Mouse (Mus musculus): ENCODE data around the gene Nup43. TPM values are rescaled to one million over a fixed set of nuclear protein-coding genes. Genes with fewer than 3 reads are reported as not detected.
A peak's percentile ranks its signal among the peaks of the same experiment; 100 is the strongest.

Nup43 gene
- total and polyA plus RNA-seq, 3 experiments: 47.9 to 117 (median 73.5) TPM

GRCm38 (mm10) chr10:7673673-7674072 lies 6.4 kb downstream of the Nup43 start:
- in situ Hi-C loops (cut with MboI; ENCODE audit: low pct_ligation_motif_present, low pct_unique_long_range_greater_than_20kb, low sequenced_read_pairs): no loop called here
- H3K27me3 ChIP-seq (replicated peaks): no peaks in the 10 kb centered on the region
- H3K9me3 ChIP-seq (replicated peaks; ENCODE audit: low read length): peaks cover 3% of the 10 kb centered on the region
- H3K4me3 ChIP-seq (replicated peaks in 1 of 3; ENCODE audit: low read depth in 2 of 3, low read length in 2 of 3, poor library complexity in 1 of 3): no peak overlapping the region
- H3K4me1 ChIP-seq (ENCODE audit: control insufficient read depth in 1 of 2, insufficient read depth in 2 of 2): peaks cover 0 to 6% of the 10 kb centered on the region in 2 experiments; a peak in 2 of 4 replicates
- TF ChIP-seq ELF1 (IDR thresholded peaks at IDR 0.05; ENCODE audit: low read depth, low read length) (no peak), MYC (IDR thresholded peaks at IDR 0.05; ENCODE audit: low read depth, low read length) (0 out of 2 replicates have a peak, but pooled peaks have one; percentile 25), CTCF (conservative IDR thresholded peaks at IDR 0.05 in 1 of 2, IDR thresholded peaks at IDR 0.05 in 1 of 2; ENCODE audit: low read depth in 2 of 2, low read length in 2 of 2) (peak; percentile 62 to 65), PAX5 (IDR thresholded peaks at IDR 0.05; ENCODE audit: low read length) (no peak), CHD1 (IDR thresholded peaks at IDR 0.05; ENCODE audit: low read depth, low read length) (no peak), SMC3 (IDR thresholded peaks at IDR 0.05; ENCODE audit: low read depth, low read length) (peak; percentile 12; the same call in 1 of the 2 replicates), RAD21 (IDR thresholded peaks at IDR 0.05; ENCODE audit: low read depth, low read length) (peak; percentile 31)
- H3K9ac ChIP-seq (ENCODE audit: insufficient read depth, low read depth): no peak overlapping the region
- H3K79me2 ChIP-seq (replicated peaks; ENCODE audit: control insufficient read depth, extremely low read depth, insufficient read depth, poor library complexity, severe bottlenecking): peaks cover 28% of the 10 kb centered on the region
- H3K4me2 ChIP-seq (ENCODE audit: insufficient read depth, low read depth, poor library complexity, severe bottlenecking): no peak overlapping the region
- peaks cover 44 to 86% of the 10 kb centered on the region in 2 experiments for H3K36me3 ChIP-seq (replicated peaks in 1 of 2; ENCODE audit: control insufficient read depth in 1 of 2, insufficient read depth in 1 of 2, low read length in 1 of 2)
- no peak overlapping the region for H3K27ac ChIP-seq (ENCODE audit: insufficient read depth, low read depth)
- dilution Hi-C loops (cut with MboI; ENCODE audit: extremely low pct_ligation_motif_present, extremely low pct_unique_long_range_greater_than_20kb, low sequenced_read_pairs): no loop called here
- DNase-seq (ENCODE audit: extremely low read depth): peak; percentile 59

GRCm38 (mm10) chr10:7680731-7681301 lies 13.5 kb downstream of the Nup43 start, which contains the start of the genes Pcmt1 and Lats1:
Gene Pcmt1, minus strand, starts transcription at chr10:7681136.
Gene Lats1, plus strand, starts transcription at chr10:7681214.
- H3K9ac ChIP-seq (ENCODE audit: insufficient read depth, low read depth): peak within 1 kb of the TSS; percentile 90
- H3K4me1 ChIP-seq (ENCODE audit: control insufficient read depth in 1 of 2, insufficient read depth in 2 of 2): peaks cover 9 to 43% of the 10 kb centered on the region in 2 experiments
- peak within 1 kb of the TSS; percentile 80 to 99 (median 98) for H3K4me3 ChIP-seq (replicated peaks in 1 of 3; ENCODE audit: low read depth in 2 of 3, low read length in 2 of 3, poor library complexity in 1 of 3)
- in situ Hi-C loops (cut with MboI; ENCODE audit: low pct_ligation_motif_present, low pct_unique_long_range_greater_than_20kb, low sequenced_read_pairs) (no loop called here), dilution Hi-C loops (cut with MboI; ENCODE audit: extremely low pct_ligation_motif_present, extremely low pct_unique_long_range_greater_than_20kb, low sequenced_read_pairs) (no loop called here)
- H3K79me2 ChIP-seq (replicated peaks; ENCODE audit: control insufficient read depth, extremely low read depth, insufficient read depth, poor library complexity, severe bottlenecking): peaks cover 82% of the 10 kb centered on the region
- H3K27ac ChIP-seq (ENCODE audit: insufficient read depth, low read depth): peak within 1 kb of the TSS; percentile 74
- H3K4me2 ChIP-seq (ENCODE audit: insufficient read depth, low read depth, poor library complexity, severe bottlenecking): peak within 1 kb of the TSS; percentile 87
- H3K9me3 ChIP-seq (replicated peaks; ENCODE audit: low read length): peaks cover 3% of the 10 kb centered on the region
- H3K27me3 ChIP-seq (replicated peaks): no peaks in the 10 kb centered on the region
- DNase-seq (ENCODE audit: extremely low read depth): peak; percentile 64
- peaks cover 24 to 55% of the 10 kb centered on the region in 2 experiments for H3K36me3 ChIP-seq (replicated peaks in 1 of 2; ENCODE audit: control insufficient read depth in 1 of 2, insufficient read depth in 1 of 2, low read length in 1 of 2)
- TF ChIP-seq ZMIZ1 (IDR thresholded peaks at IDR 0.05; ENCODE audit: low read depth, low read length) (peak; percentile 81; the same call in 1 of the 2 replicates), GABPA (IDR thresholded peaks at IDR 0.05; ENCODE audit: insufficient replicate concordance, low read depth, low read length) (no peak; the same call in 1 of the 2 replicates), HCFC1 (IDR thresholded peaks at IDR 0.05; ENCODE audit: low read depth, low read length) (peak; percentile 83), ETS1 (conservative IDR thresholded peaks at IDR 0.05; ENCODE audit: low read depth, low read length) (no peak), ZKSCAN1 (IDR thresholded peaks at IDR 0.05; ENCODE audit: borderline replicate concordance, low read depth, low read length) (no peak), CHD2 (IDR thresholded peaks at IDR 0.05; ENCODE audit: low read length) (no peak), EP300 (IDR thresholded peaks at IDR 0.05; ENCODE audit: low read length) (no peak), USF1 (IDR thresholded peaks at IDR 0.05; ENCODE audit: low read depth, low read length) (no peak), MYC (IDR thresholded peaks at IDR 0.05; ENCODE audit: low read depth, low read length) (0 out of 2 replicates have a peak, but pooled peaks have one; percentile 27), MAX (IDR thresholded peaks at IDR 0.05; ENCODE audit: low read length) (peak; percentile 49; the same call in 1 of the 2 replicates), MXI1 (IDR thresholded peaks at IDR 0.05; ENCODE audit: low read depth, low read length) (peak; percentile 68; the same call in 1 of the 2 replicates), TBP (conservative IDR thresholded peaks at IDR 0.05; ENCODE audit: low read depth, low read length) (no peak), POLR2A (IDR thresholded peaks at IDR 0.05; ENCODE audit: low read depth, low read length) (peak; percentile 96), JUN (IDR thresholded peaks at IDR 0.05; ENCODE audit: insufficient read depth, low read depth, low read length) (no peak), PAX5 (IDR thresholded peaks at IDR 0.05; ENCODE audit: low read length) (no peak), NELFE (IDR thresholded peaks at IDR 0.05; ENCODE audit: low read depth, low read length) (peak; percentile 94), TCF12 (IDR thresholded peaks at IDR 0.05; ENCODE audit: low read depth, low read length) (peak; percentile 90), BHLHE40 (IDR thresholded peaks at IDR 0.05; ENCODE audit: low read depth, low read length) (no peak), CTCF (conservative IDR thresholded peaks at IDR 0.05 in 1 of 2, IDR thresholded peaks at IDR 0.05 in 1 of 2; ENCODE audit: low read depth in 2 of 2, low read length in 2 of 2) (no peak), USF2 (conservative IDR thresholded peaks at IDR 0.05; ENCODE audit: low read depth, low read length) (no peak), RCOR1 (conservative IDR thresholded peaks at IDR 0.05; ENCODE audit: low read depth, low read length) (no peak), CHD1 (IDR thresholded peaks at IDR 0.05; ENCODE audit: low read depth, low read length) (no peak), IRF4 (IDR thresholded peaks at IDR 0.05; ENCODE audit: low read depth, low read length) (no peak), ELF1 (IDR thresholded peaks at IDR 0.05; ENCODE audit: low read depth, low read length) (peak; percentile 71), ZNF384 (IDR thresholded peaks at IDR 0.05; ENCODE audit: low read depth, low read length) (no peak), SMC3 (IDR thresholded peaks at IDR 0.05; ENCODE audit: low read depth, low read length) (no peak), KAT2A (IDR thresholded peaks at IDR 0.05; ENCODE audit: insufficient replicate concordance, low read length) (peak; percentile 54; the same call in 1 of the 2 replicates), UBTF (IDR thresholded peaks at IDR 0.05; ENCODE audit: low read depth, low read length) (no peak; the same call in 1 of the 2 replicates), ZC3H11A (IDR thresholded peaks at IDR 0.05; ENCODE audit: low read depth, low read length) (no peak), E2F4 (IDR thresholded peaks at IDR 0.05; ENCODE audit: insufficient replicate concordance, low read depth, low read length) (no peak)
